Mouse (Mus musculus) right cerebral cortex, postnatal 14 days (tissue): ENCODE measurements around the gene Gm21852.
"Not testable (repeated sequence)": the region's sequence is repeated elsewhere in the genome, so short reads cannot be mapped to it uniquely, and the experiment has no call there.

Experiments used
- DNase-seq: peaks from one replicate; pipeline ENCODE4 v3.0.0; 2022

Gene Gm21852

GRCm38 (mm10) chrY:40651896-40652295, at the start of gene Gm21852:
TSS of gene Gm21852 (minus strand) at chrY:40651996.
- not testable (repeated sequence) for DNase-seq
